Mouse (Mus musculus) testis, adult 2 months (tissue): ENCODE results near the gene Nod1. TPM values are rescaled to one million over a fixed set of nuclear protein-coding genes. Genes with fewer than 3 reads are reported as not detected.

Experiments
- H3K27ac ChIP-seq: fragments of 200-500 bp; 2 replicates; pipeline ENCODE4 v1.5.1; 2012; ENCODE audit warnings: low read depth, low read length; ENCODE audit not compliant: control insufficient read depth, insufficient read depth
- H3K27me3 ChIP-seq: fragments of 200-500 bp; 2 replicates; pipeline ENCODE4 v1.6.1; 2012; ENCODE audit warnings: mild to moderate bottlenecking, low read length, moderate library complexity; ENCODE audit not compliant: control insufficient read depth, insufficient read depth
- H3K36me3 ChIP-seq: fragments of 200-500 bp; 2 replicates; pipeline ENCODE4 v1.6.1; 2012; ENCODE audit warnings: mild to moderate bottlenecking, low read length; ENCODE audit not compliant: control insufficient read depth, insufficient read depth
- H3K4me1 ChIP-seq: fragments of 200-500 bp; 2 replicates; pipeline ENCODE4 v1.6.1; 2012; ENCODE audit warnings: low read length; ENCODE audit not compliant: control insufficient read depth, insufficient read depth
- H3K4me3 ChIP-seq: fragments of 200-500 bp; 2 replicates; pipeline ENCODE4 v1.5.1; 2012; ENCODE audit warnings: low read depth, mild to moderate bottlenecking, low read length, moderate library complexity, mixed read lengths; ENCODE audit not compliant: control insufficient read depth
- CTCF ChIP-seq: fragments of 200-500 bp; IDR thresholded peaks from 2 replicates; pipeline ENCODE4 v1.5.1; 2012; ENCODE audit warnings: low read depth, mild to moderate bottlenecking, inconsistent platforms, low read length, moderate library complexity; ENCODE audit not compliant: control insufficient read depth, insufficient read depth, insufficient replicate concordance
- POLR2A ChIP-seq: fragments of 200-500 bp; IDR thresholded peaks from 2 replicates; pipeline ENCODE4 v1.6.1; 2012; ENCODE audit warnings: low read depth, mild to moderate bottlenecking, inconsistent platforms, low read length, moderate library complexity; ENCODE audit not compliant: control insufficient read depth
- polyA plus RNA-seq: library from polyadenylated mRNA; depleted of rRNA; stranded (reverse); fragments of >200 nt; gene quantifications from 2 replicates; pipeline ENCODE4 v1.2.3, GENCODE M21; 2012

Nod1 gene
- polyA plus RNA-seq, 1 experiment, result 0.88 TPM

DNA sequence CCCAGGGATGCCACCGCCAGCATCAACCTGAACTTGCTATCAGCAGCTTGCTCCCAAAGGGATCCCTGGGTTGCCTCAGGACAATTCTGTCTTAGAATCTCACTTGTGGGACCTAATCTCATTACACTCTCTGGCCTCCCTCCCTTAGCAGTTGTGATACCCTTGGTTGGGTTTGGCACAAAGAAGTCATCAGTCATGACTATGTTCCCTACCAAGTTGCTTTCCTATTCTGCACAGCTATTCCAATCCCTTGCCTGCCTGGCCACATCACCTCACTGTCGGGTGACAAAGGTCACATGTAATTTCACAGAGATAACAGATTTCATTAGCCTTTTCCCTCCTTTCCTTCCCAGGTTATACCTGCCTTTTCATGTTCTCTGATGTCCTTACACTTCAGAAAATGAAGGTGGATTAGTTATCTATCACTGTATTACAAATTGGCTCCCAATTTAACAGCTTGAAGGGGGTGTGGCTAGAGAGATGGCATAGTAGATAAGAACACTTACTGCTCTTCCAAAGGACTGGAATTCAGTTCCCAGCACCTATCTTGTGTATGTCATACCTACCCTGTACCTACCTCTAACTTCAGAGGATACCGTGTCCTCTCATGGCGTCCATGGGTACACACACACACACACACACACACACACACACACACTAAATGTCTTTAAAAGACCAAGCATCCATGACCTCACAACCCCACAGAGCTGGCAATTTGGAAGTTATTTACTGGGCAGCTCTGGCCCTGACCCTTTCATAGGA, 38.1 kb upstream of the Nod1 start:
- Histone ChIP-seq H3K4me3 (no peak overlapping the region), H3K27ac (no peak overlapping the region), H3K27me3 (no peaks in the 10 kb centered on the region), H3K36me3 (no peaks in the 10 kb centered on the region), H3K4me1 (no peaks in the 10 kb centered on the region)
- TF ChIP-seq POLR2A (no peak), CTCF (no peak)

DNA sequence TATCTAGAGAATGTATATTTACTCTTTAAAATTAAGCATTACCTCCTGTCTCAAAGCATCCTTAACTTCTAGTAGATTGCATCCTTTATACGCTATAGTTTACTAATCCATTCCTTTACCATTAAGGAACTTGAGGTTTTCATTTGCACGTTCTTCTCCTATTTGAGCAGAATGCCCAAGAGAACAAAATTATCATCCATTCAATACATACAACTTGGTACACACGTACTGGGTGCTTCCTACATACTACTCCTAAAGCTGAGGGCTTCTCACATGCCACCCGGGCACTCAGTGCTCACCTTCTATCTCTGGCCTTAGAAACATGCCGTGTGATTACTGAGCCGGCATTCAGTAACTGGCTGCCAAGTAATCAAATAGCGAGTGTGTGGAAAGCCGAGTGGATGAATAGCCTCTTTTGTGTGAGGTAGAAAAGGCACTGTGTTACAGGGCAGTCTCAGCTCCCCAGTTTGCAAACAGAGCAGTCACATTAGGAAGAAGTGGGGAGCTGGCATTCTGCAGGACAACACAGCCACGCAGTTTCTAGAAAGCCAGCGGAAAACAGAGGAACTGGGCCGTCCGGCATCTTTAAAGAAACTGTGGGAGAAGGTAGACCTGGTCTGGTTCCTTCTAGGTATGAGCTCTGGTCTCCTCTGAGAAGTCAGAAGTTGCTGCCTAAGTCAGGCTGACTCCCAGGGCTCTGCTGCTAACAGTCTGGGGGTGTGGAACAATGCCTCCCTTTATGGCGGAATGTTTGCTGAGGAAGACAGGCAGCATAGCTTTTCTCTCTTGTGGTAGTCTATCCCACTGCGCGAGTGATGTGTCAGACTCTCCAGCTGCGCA, 37.2 kb upstream of the Nod1 start:
- no peak overlapping the region for H3K27ac ChIP-seq
- TF ChIP-seq CTCF (no peak), POLR2A (no peak)
- no peaks in the 10 kb centered on the region for H3K27me3 ChIP-seq
- H3K36me3 ChIP-seq, result no peaks in the 10 kb centered on the region
- H3K4me3 ChIP-seq, result no peak overlapping the region
- H3K4me1 ChIP-seq, result no peaks in the 10 kb centered on the region

DNA sequence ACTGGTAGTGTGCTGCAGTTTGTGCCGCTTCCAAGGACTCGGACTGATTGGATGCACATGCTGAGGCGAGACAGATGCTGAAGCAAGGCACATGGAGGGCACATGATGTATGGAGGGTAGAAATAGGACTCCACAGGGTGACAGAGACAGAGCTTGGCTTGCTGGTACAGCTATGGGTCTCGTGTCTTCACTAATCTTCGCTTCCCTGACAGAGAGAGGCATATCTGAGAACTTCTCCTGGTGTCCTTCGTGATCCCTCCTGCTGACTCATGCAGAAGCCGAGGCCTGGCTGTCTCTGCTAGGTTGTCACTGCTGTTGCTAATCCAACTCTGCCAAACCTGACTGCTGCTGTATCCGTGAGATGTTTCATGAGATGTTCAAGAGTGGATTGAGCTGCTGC, 36.0 kb upstream of the Nod1 start:
- TF ChIP-seq POLR2A (no peak), CTCF (no peak)
- Histone ChIP-seq H3K4me1 (no peaks in the 10 kb centered on the region), H3K36me3 (no peaks in the 10 kb centered on the region), H3K27ac (no peak overlapping the region), H3K27me3 (no peaks in the 10 kb centered on the region), H3K4me3 (no peak overlapping the region)

DNA sequence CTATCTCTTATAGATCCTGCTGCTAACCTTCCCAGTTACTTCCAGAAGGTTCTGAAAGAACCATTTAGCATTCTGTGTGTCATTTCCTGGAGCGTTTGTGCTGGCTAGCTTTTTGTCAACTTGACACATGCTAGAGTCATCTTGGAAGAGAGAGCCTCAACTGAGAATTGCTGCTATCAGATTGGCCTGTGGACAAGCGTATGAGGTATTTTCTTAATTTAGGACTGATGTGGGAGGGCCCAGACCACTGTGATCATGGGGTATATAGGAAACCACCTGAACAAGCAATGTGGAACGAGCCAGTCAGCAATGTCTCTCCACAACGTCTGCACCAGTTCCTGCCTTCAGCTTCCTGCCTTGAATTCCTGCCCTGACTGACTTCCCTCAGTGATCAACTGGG, 31.1 kb upstream of the Nod1 start:
- Histone ChIP-seq H3K4me3 (no peak overlapping the region), H3K4me1 (no peaks in the 10 kb centered on the region), H3K27ac (no peak overlapping the region), H3K36me3 (no peaks in the 10 kb centered on the region), H3K27me3 (no peaks in the 10 kb centered on the region)
- no peak for TF ChIP-seq CTCF
- no peak for TF ChIP-seq POLR2A

DNA sequence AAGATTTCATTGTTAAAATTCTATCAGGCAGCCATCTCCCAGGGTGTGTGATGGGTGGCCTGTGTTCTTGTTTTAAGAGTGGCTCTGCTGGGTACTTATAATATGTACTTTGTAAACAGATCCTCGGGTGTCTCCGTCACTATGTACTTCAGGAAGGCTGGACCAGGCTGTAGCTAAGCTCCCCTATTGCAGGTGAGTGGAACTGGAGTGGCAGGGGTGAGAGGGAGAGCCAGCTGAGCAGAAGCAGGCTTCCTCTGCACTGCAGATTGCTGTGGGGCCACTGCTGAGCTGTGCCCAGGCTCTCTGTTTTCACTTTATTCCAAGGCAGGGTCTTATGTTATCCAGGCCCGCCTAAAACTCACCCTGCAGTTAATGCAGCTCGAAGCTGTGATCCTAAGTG, 30.0 kb upstream of the Nod1 start:
- H3K36me3 ChIP-seq, result no peaks in the 10 kb centered on the region
- TF ChIP-seq POLR2A, result no peak
- TF ChIP-seq CTCF, result no peak
- H3K27me3 ChIP-seq, result no peaks in the 10 kb centered on the region
- no peaks in the 10 kb centered on the region for H3K4me1 ChIP-seq
- H3K4me3 ChIP-seq, result no peak overlapping the region
- H3K27ac ChIP-seq, result no peak overlapping the region

DNA sequence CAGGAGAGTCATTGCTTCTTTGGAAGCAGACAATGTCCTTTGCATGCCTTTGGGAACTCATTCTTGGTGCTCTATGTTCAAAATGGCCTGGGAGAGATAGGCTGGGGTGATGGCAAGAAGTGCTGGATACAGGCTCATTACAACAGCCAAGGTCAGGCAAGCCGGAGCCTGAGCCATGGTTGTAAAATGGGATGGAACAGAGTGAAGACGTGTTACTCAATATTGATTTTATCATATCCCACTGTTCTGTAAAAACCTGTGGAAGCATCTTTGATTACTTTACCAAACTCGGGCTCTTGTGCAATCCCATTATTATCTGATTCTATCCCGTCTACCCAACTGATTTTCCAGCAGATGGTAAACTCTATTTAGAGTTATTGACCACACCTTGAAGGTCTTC, 28.9 kb upstream of the Nod1 start:
- TF ChIP-seq POLR2A, result no peak
- TF ChIP-seq CTCF, result no peak
- Histone ChIP-seq H3K4me3 (no peak overlapping the region), H3K27me3 (no peaks in the 10 kb centered on the region), H3K27ac (no peak overlapping the region), H3K36me3 (no peaks in the 10 kb centered on the region), H3K4me1 (no peaks in the 10 kb centered on the region)

DNA sequence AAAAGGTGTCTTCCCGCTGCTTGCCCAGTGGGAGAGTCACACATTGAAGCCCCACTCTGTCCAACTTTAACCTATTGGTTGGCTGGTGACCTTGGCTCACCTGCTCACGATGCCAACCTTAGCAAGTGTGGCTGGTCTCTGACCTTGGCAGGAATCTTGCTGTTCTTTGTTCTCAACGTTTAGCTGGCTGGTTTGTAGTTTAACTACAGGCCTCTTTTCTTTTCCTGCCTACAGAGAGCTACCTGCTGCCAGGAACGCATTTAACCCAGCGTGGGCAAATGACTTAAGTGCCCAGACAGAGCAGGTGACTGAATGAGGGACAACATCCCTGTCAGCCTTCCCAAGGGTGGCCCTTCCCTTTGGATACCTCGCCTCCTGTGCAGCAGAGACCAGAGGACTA, 25.3 kb upstream of the Nod1 start:
- Histone ChIP-seq H3K27me3 (no peaks in the 10 kb centered on the region), H3K4me1 (no peaks in the 10 kb centered on the region), H3K4me3 (no peak overlapping the region), H3K27ac (no peak overlapping the region; the same call in 1 of the 2 replicates), H3K36me3 (no peaks in the 10 kb centered on the region)
- TF ChIP-seq POLR2A (no peak), CTCF (no peak)

DNA sequence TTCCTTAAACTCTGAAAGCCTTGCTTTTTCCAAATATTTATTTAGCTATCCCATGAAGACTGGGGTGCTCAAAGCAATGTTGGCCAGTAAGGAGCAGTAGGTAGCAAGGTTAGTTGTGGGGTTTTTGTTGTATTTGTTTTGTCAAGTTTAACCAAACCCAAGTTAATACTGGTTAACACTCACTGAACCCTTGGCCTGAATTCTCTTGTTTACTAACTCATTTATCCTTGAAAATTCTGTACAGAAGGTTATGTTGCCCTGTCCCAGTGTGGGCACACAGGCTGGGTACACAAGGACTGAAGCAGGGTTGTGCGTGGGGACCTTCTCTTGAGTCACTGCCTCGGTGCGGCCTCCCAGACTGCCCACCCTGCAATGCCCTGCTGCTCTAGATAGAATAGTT, 23.9 kb upstream of the Nod1 start:
- Histone ChIP-seq H3K4me3 (no peak overlapping the region), H3K4me1 (no peaks in the 10 kb centered on the region), H3K27ac (no peak overlapping the region), H3K36me3 (no peaks in the 10 kb centered on the region), H3K27me3 (no peaks in the 10 kb centered on the region)
- TF ChIP-seq CTCF (no peak), POLR2A (no peak)
